Mouse (Mus musculus) intestine, embryonic 14.5 days (tissue): ENCODE measurements around the gene Ihh. TPM values are rescaled to one million over a fixed set of nuclear protein-coding genes. Genes with fewer than 3 reads are reported as not detected.
A peak's percentile ranks its signal among the peaks of the same experiment; 100 is the strongest.

Source experiments
- ATAC-seq: fragments of 200-750 bp; cut with Nextera tagmentation; replicated peaks from 2 replicates; pipeline ENCODE4 v1.8.0; 2017; ENCODE audit warnings: low read depth, moderate number of reproducible peaks, moderate TSS enrichment, moderate library complexity; ENCODE audit not compliant: low FRiP score, low TSS enrichment
- DNase-seq: peaks from one replicate; pipeline ENCODE4 v3.0.0-alpha.2; 2018; ENCODE audit warnings: low spot score
- H3K27ac ChIP-seq: fragments of 300-500 bp; sonication (generic); 2 replicates; pipeline ENCODE4 v1.5.1; 2014; ENCODE audit warnings: low read depth, mild to moderate bottlenecking, control low read depth
- H3K27me3 ChIP-seq: fragments of 300-500 bp; sonication (generic); replicated peaks from 2 replicates; pipeline ENCODE4 v1.6.1; 2014; ENCODE audit warnings: low read length, control low read depth; ENCODE audit not compliant: control insufficient read depth, insufficient read depth
- H3K36me3 ChIP-seq: fragments of 300-500 bp; sonication (generic); 2 replicates; pipeline ENCODE4 v1.6.1; 2014; ENCODE audit warnings: low read length, control low read depth; ENCODE audit not compliant: control insufficient read depth, insufficient read depth
- H3K4me1 ChIP-seq: fragments of 300-500 bp; sonication (generic); replicated peaks from 2 replicates; pipeline ENCODE4 v1.6.1; 2014; ENCODE audit warnings: low read length, control low read depth, mixed read lengths; ENCODE audit not compliant: control insufficient read depth, insufficient read depth
- H3K4me2 ChIP-seq: fragments of 300-500 bp; sonication (generic); 2 replicates; pipeline ENCODE4 v1.6.1; 2014; ENCODE audit warnings: low read length
- H3K4me3 ChIP-seq: fragments of 300-500 bp; sonication (generic); 2 replicates; pipeline ENCODE4 v1.5.1; 2014; ENCODE audit warnings: low read depth, low read length, control low read depth, mixed read lengths
- H3K9ac ChIP-seq: fragments of 300-500 bp; sonication (generic); 2 replicates; pipeline ENCODE4 v1.6.1; 2014; ENCODE audit warnings: mild to moderate bottlenecking, low read length
- H3K9me3 ChIP-seq: fragments of 300-500 bp; sonication (generic); 2 replicates; pipeline ENCODE4 v1.6.1; 2016; ENCODE audit warnings: low read length, control low read depth; ENCODE audit not compliant: control insufficient read depth
- WGBS: fragments of 180-500 bp; shearing (Covaris S2); extraction: QIAGEN DNeasy Blood & Tissue Kit; methylation state at CpG from one replicate; pipeline ENCODE4 v1.1.7; 2014; 5-methylcytosine and 5-hydroxymethylcytosine counted together
- polyA plus RNA-seq: library from polyadenylated mRNA; unstranded; fragments of >200 nt; fragmentation: Nextera tagmentation; extraction: Ambion mirVana; gene quantifications from 2 replicates; pipeline ENCODE4 v1.2.1, GENCODE M21; 2014

Ihh gene
- 28.8 and 33.7 TPM in 2 replicates for polyA plus RNA-seq

DNA sequence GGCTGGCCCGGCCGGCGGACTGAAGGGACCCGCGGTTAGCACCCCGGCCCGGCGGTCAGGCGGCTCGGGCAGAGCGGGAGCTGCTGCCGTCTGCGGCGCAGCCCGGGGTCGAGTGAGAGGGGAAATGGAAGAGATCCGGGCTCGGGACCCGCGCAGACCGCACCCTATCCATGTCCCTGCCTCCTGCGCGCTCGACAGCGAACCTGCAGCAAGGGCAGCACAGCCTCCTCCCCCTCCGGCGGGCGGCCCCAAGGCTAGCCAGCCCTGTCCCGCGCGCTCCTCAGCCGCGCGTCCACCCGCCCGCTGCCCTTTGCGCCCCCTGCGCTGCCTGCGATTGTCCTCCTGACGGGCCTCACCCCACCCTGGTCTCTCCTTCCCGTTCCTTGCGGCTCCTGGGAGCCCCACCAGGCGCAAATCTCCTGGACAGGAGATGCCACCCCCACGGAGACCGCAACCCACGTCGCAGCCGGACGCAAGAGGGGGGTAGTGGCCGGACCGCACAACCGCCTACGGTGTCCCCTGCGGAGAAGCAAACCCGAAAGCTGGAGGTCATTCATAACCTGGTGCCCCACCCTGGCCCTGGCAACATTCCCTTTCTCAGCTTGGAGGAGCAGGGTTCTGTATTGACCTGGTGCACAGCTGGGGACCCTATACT is at the start of gene Ihh:
Gene Ihh, minus strand, starts transcription at position 117 of the 655 bp plus-strand sequence.
- Histone ChIP-seq H3K4me3 (peak within 1 kb of the TSS; percentile 46), H3K4me1 (peaks cover 11% of the 10 kb centered on the region), H3K27me3 (peaks cover 81% of the 10 kb centered on the region), H3K9ac (peak within 1 kb of the TSS; percentile 68), H3K27ac (peak within 1 kb of the TSS; percentile 80), H3K4me2 (peak within 1 kb of the TSS; percentile 56), H3K36me3 (no peaks in the 10 kb centered on the region), H3K9me3 (no peaks in the 10 kb centered on the region)
- ATAC-seq (peak; percentile 87), DNase-seq (no peak)
- WGBS, result 1% methylated on average over 42 of the region's 55 CpGs

DNA sequence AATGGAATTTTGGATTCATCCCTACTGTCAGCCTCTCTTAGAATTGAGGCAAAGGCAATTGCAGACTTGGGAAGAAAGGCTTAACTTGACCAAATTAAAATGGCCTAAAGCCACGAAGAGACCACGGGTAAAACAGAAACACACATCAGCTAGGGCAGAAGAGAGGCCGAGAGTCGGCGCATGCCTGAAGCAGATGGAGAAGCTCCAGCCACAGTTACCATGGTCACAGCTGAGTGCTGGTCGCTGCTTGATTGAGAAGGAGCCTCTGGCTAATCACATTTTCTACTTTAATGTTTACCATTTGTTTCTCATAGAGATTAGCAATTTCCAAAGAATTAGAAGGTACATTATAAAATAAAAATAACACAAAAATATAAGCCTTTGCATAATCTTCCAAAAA is 49.7 kb upstream of the Ihh start:
- DNase-seq, result no peak

DNA sequence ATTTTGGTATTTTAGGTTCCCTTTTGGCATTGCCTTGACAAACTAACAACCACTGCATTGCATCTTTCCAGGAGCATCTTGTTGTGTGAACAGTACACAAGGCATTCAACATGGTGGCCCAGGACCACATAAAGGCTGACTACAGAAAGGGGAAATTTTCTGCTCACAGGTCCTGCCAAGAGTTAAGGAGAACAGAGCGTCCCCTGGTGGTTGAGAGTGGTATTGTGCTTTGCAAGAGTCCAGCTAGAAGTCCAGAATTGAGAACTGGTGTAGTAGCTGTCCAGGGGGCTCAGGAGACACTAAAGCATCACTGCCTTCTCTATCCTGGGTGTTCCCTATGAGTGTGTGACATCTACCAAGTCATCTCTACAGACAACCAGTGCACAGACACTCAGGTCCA is 49.0 kb upstream of the Ihh start:
- no peak overlapping the region for H3K4me3 ChIP-seq
- 3% methylated on average over 1 of the region's 1 CpGs for WGBS
- H3K27me3 ChIP-seq, result no peaks in the 10 kb centered on the region
- ATAC-seq (no peak), DNase-seq (peak; percentile 80)
- H3K27ac ChIP-seq, result no peak overlapping the region
- no peak overlapping the region for H3K4me2 ChIP-seq
- H3K9me3 ChIP-seq, result no peaks in the 10 kb centered on the region
- no peaks in the 10 kb centered on the region for H3K4me1 ChIP-seq
- no peak overlapping the region for H3K9ac ChIP-seq
- H3K36me3 ChIP-seq, result no peaks in the 10 kb centered on the region

More for the DNA sequence above, 49.7 kb upstream of the Ihh start:
- Histone ChIP-seq H3K27me3 (no peaks in the 10 kb centered on the region), H3K9ac (no peak overlapping the region), H3K4me3 (no peak overlapping the region), H3K36me3 (no peaks in the 10 kb centered on the region), H3K27ac (no peak overlapping the region), H3K4me2 (no peak overlapping the region), H3K9me3 (no peaks in the 10 kb centered on the region), H3K4me1 (peaks cover 4% of the 10 kb centered on the region; the same call in 1 of the 2 replicates)
- ATAC-seq, result no peak
- 62% methylated on average over 6 of the region's 6 CpGs for WGBS

DNA sequence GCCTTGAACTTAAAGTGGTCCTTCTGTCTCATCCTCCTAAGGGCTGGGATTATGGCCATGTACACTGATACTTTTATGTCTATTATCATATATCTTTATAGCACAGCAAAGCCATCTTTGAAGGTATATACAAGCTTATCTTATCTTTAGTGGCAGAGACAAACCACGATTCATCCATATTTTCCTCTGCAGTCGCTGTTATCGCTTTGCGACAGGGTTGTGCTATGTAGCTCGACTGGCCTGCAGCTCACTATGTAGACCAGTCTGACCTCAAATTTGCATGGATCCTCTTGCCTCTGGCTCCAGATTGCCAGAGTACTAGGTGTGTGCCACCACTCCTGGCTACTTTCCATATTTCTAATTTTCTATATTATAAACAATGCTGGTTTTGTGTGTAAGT is 47.7 kb upstream of the Ihh start:
- Histone ChIP-seq H3K9ac (no peak overlapping the region), H3K9me3 (no peaks in the 10 kb centered on the region), H3K4me1 (no peaks in the 10 kb centered on the region), H3K36me3 (no peaks in the 10 kb centered on the region), H3K4me3 (no peak overlapping the region), H3K27ac (no peak overlapping the region), H3K4me2 (no peak overlapping the region), H3K27me3 (no peaks in the 10 kb centered on the region)
- ATAC-seq (no peak), DNase-seq (no peak)
- WGBS, result 60% methylated on average over 5 of the region's 5 CpGs

DNA sequence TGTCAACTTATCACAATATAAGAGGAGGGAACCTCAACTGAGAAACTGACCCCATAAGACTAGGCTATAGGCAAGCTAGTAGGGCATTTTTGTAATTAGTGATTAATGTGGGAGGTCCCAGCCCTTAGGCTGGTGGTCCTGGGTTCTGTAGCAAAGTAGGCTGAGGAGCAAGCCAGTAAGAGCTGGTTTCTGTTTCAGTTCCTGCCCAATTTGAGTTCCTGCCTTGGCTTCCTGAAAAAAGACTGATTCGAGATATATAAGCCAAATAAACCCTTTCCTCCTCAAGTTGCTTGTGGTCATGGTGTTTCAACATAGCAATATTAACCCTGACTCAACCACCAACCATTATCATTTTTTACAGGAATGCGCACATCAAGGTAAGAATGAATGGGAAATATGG is 45.8 kb upstream of the Ihh start:
- H3K36me3 ChIP-seq, result no peaks in the 10 kb centered on the region
- H3K27me3 ChIP-seq, result no peaks in the 10 kb centered on the region
- H3K4me3 ChIP-seq, result no peak overlapping the region
- H3K27ac ChIP-seq, result no peak overlapping the region
- no peak overlapping the region for H3K9ac ChIP-seq
- ATAC-seq (no peak), DNase-seq (no peak)
- H3K4me2 ChIP-seq, result no peak overlapping the region
- H3K9me3 ChIP-seq, result no peaks in the 10 kb centered on the region
- no peaks in the 10 kb centered on the region for H3K4me1 ChIP-seq
- WGBS, result 81% methylated on average over 2 of the region's 2 CpGs

DNA sequence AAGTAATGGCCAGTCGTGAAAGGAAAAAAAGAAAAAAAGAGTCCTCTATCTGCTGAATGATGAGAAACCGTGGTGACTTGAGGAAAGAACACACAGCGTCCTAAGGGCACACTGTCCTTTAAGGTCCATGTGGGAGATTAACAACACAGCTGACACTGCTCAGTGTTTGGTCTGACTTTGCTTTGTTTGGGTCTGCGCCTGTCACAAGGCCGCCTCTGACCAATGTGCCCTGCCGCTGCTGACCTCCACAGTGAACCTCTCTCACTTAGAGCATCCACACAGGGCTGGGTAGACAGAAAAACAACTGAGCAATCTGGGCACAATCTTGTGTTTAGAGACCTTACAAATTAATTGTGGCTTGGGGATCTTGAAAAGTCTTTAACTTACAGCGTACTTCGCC is 25.5 kb upstream of the Ihh start:
- DNase-seq (no peak), ATAC-seq (no peak)
- no peaks in the 10 kb centered on the region for H3K27me3 ChIP-seq
- H3K27ac ChIP-seq, result no peak overlapping the region
- no peaks in the 10 kb centered on the region; the same call in 1 of the 2 replicates for H3K4me1 ChIP-seq
- 66% methylated on average over 8 of the region's 8 CpGs for WGBS
- no peaks in the 10 kb centered on the region for H3K9me3 ChIP-seq
- H3K36me3 ChIP-seq, result no peaks in the 10 kb centered on the region
- no peak overlapping the region for H3K4me3 ChIP-seq
- H3K4me2 ChIP-seq, result no peak overlapping the region
- H3K9ac ChIP-seq, result no peak overlapping the region

DNA sequence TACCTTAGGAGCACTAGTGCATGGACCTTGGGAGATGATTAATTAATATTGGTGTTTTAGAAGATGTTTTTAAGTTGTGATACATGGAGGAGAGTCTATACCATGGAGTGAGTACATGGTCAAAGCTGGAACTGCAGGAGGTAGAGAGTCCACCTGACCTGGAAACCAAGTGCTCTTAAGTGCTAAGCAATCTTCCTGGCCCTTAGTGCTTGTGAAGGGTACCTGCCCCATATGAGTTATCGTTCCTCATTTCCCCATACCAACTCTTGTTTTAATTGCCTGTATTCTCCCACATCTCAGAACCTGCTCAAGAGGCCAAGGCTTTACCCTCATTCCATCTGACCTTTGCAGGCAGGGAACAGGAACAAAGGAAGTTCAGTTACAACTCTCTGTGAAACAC is 24.5 kb upstream of the Ihh start:
- no peaks in the 10 kb centered on the region for H3K27me3 ChIP-seq
- no peak overlapping the region for H3K9ac ChIP-seq
- 88% methylated on average over 1 of the region's 1 CpGs for WGBS
- ATAC-seq (no peak), DNase-seq (no peak)
- H3K4me3 ChIP-seq, result no peak overlapping the region
- no peak overlapping the region for H3K4me2 ChIP-seq
- no peaks in the 10 kb centered on the region for H3K9me3 ChIP-seq
- no peaks in the 10 kb centered on the region for H3K36me3 ChIP-seq
- H3K27ac ChIP-seq, result no peak overlapping the region
- no peaks in the 10 kb centered on the region; the same call in 1 of the 2 replicates for H3K4me1 ChIP-seq

DNA sequence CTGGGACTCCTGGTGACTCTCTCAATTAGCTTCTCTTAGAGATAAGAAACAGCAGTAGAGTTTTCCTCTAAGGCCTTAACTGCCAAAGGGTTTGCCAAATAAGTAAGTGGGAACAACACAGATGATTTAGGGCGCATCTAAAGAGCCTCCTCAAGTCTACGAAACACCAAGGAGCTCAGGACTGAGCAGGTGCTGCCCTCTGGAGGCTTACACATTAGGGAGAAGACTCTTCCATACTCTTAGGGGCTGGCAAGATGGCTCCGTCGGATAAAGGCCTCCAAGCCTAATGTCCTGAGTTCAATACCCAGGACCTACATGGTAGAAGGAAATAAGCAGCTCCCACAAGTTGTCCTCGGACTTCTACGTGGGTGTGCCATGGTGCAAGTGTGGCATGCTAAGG is 22.1 kb upstream of the Ihh start:
- H3K9me3 ChIP-seq, result no peaks in the 10 kb centered on the region
- no peaks in the 10 kb centered on the region for H3K27me3 ChIP-seq
- H3K27ac ChIP-seq, result no peak overlapping the region
- no peak for DNase-seq
- H3K4me2 ChIP-seq, result no peak overlapping the region
- no peak overlapping the region for H3K9ac ChIP-seq
- H3K4me1 ChIP-seq, result peaks cover 1% of the 10 kb centered on the region; the same call in 1 of the 2 replicates
- no peak for ATAC-seq
- H3K4me3 ChIP-seq, result no peak overlapping the region
- 85% methylated on average over 6 of the region's 6 CpGs for WGBS
- no peaks in the 10 kb centered on the region for H3K36me3 ChIP-seq
